In the genomic region with DNA sequence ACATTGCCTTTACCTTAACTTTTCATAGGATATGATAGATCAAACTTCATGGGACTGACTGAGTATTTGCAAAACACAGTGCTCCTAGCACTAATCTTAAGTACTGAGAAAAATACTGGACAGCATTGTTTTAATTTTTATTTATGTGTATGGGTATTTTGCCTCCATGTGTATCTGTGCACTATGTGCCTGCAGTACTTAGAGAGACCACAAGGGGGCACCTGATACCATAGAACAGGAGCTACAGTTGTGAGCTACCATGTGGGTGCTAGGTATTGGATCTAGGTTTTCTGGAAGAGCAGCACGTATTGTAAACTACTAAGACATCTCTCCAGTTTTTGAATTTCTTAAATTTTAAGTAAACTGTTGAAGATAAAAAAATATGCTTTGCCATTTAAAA, we compare ENCODE assay signal across 9 mouse cellular contexts.
DNase-seq lines count a peak whose midpoint lies in the region; TF ChIP-seq lines count a peak whose summit lies in the region.
"Had no signal": no experiment of that assay in that cellular context is flagged by ENCODE, and none has a peak within 500 bp of the region (broad histone marks: within the 10 kb centered on the region; RNA-seq: fewer than 3 reads in every experiment).

No protein-coding gene starts in this region.

- no peak overlapping the region for H3K4me3 ChIP-seq in cortical plate, adult 2 months (ENCODE audit: insufficient read depth, low read length)
- H3K4me3 ChIP-seq: myocyte had no signal

- TF ChIP-seq POLR2A in cortical plate, adult 2 months (IDR thresholded peaks at IDR 0.05; ENCODE audit: extremely low read depth, insufficient read depth, low read length): no peak

- H3K4me1 ChIP-seq in cortical plate, adult 2 months (ENCODE audit: control insufficient read depth, insufficient read depth, low read length): no peaks in the 10 kb centered on the region

- peak; percentile 2 to 33 for DNase-seq in heart, adult 18-20 months
- DNase-seq in heart, postnatal 25 days (ENCODE audit: low spot score): no peak
- peak; percentile 1 for DNase-seq in ovary, postnatal 14 days (ENCODE audit: low spot score)
- DNase-seq in ovary, postnatal 36 days (ENCODE audit: low spot score): no peak
- peak; percentile 1 for DNase-seq in lung, postnatal 25 days (ENCODE audit: low spot score)
- no peak for DNase-seq in frontal cortex, postnatal 10 days (ENCODE audit: low spot score in 2 of 2)
- DNase-seq in Muller cell, postnatal 12 days (ENCODE audit: inconsistent ontology term): no peak

- TF ChIP-seq CTCF in cortical plate, adult 2 months (IDR thresholded peaks at IDR 0.05; ENCODE audit: extremely low read depth, insufficient read depth, low read length): peak; percentile 7; the same call in 1 of the 2 replicates

- no peak overlapping the region for H3K27ac ChIP-seq in cortical plate, adult 2 months (ENCODE audit: insufficient read depth, low read length)

- intact Hi-C loops in heart, postnatal 25 days (cut with DNase I): no loop called here

Comparison
In these comparisons a context has a peak if more than half of its experiments do, and no peak if none do; other contexts are left out.
1. DNase-seq: peak in heart, adult 18-20 months (2 of 2), ovary, postnatal 14 days (single experiment) and lung, postnatal 25 days (single experiment); none in heart, postnatal 25 days (single experiment), ovary, postnatal 36 days (single experiment), frontal cortex, postnatal 10 days (0 of 2) and Muller cell, postnatal 12 days (single experiment).